Mouse (Mus musculus) midbrain, embryonic 12.5 days (tissue): ENCODE measurements around the gene Pdzd2. TPM values are rescaled to one million over a fixed set of nuclear protein-coding genes. Genes with fewer than 3 reads are reported as not detected.

Experiments used
- ATAC-seq: fragments of 200-750 bp; cut with Nextera tagmentation; 2 replicates; pipeline ENCODE4 v1.8.0; 2017; ENCODE audit warnings: low read depth, moderate TSS enrichment, moderate library complexity; ENCODE audit not compliant: low FRiP score
- H3K27ac ChIP-seq: fragments of 300-500 bp; sonication (generic); replicated peaks from 2 replicates; pipeline ENCODE4 v1.5.1; 2016; ENCODE audit warnings: mild to moderate bottlenecking
- H3K27me3 ChIP-seq: fragments of 300-500 bp; sonication (generic); 2 replicates; pipeline ENCODE4 v1.6.1; 2016; ENCODE audit warnings: mild to moderate bottlenecking
- H3K36me3 ChIP-seq: fragments of 300-500 bp; sonication (generic); 2 replicates; pipeline ENCODE4 v1.6.1; 2016
- H3K4me1 ChIP-seq: fragments of 300-500 bp; sonication (generic); 2 replicates; pipeline ENCODE4 v1.6.1; 2016
- H3K4me2 ChIP-seq: fragments of 300-500 bp; sonication (generic); replicated peaks from 2 replicates; pipeline ENCODE4 v1.6.1; 2016; ENCODE audit warnings: mild to moderate bottlenecking, moderate library complexity
- H3K4me3 ChIP-seq: fragments of 300-500 bp; sonication (generic); 2 replicates; pipeline ENCODE4 v1.5.1; 2016; ENCODE audit warnings: mild to moderate bottlenecking
- H3K9ac ChIP-seq: fragments of 300-500 bp; sonication (generic); replicated peaks from 2 replicates; pipeline ENCODE4 v1.6.1; 2016; ENCODE audit warnings: mild to moderate bottlenecking, moderate library complexity
- H3K9me3 ChIP-seq: fragments of 300-500 bp; sonication (generic); 2 replicates; pipeline ENCODE4 v1.6.1; 2016; ENCODE audit warnings: mild to moderate bottlenecking
- WGBS: fragments of 180-500 bp; shearing (Covaris S2); methylation state at CpG from one replicate; pipeline ENCODE4 v1.1.7; 2016; 5-methylcytosine and 5-hydroxymethylcytosine counted together
- microRNA-seq: library from miRNA; unstranded; fragments of <30 nt; microRNA quantifications from one replicate; pipeline ENCODE4, GENCODE M21; 2017
- polyA plus RNA-seq: library from polyadenylated mRNA; unstranded; fragments of >200 nt; fragmentation: Nextera tagmentation; extraction: Ambion mirVana; gene quantifications from 2 replicates; pipeline ENCODE4 v1.2.1, GENCODE M21; 2016

Pdzd2 gene
- polyA plus RNA-seq, 1 experiment from 2014 or later, result 9.5 TPM

DNA sequence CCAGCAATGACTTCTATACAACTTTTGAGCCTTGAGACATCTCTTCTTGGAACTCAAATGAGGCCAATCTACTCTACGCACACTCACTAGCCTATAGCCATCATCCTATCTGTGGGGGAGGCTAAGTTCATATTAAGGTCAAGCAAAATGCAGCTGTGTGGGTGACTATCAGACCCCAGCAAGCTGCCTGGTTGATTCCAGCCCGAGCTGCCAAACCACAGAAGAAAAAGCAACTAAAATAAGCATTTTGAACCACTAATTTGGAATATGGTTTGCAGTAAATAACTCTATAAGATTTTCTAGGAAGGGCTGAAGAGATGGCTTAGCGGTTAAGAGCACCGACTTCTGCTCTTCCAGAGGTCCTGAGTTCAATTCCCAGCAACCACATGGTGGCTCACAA, 429.0 kb downstream of the Pdzd2 start:
- Histone ChIP-seq H3K27me3 (no peaks in the 10 kb centered on the region), H3K9me3 (no peaks in the 10 kb centered on the region), H3K27ac (no peak overlapping the region), H3K4me1 (no peaks in the 10 kb centered on the region), H3K4me3 (no peak overlapping the region), H3K36me3 (no peaks in the 10 kb centered on the region), H3K4me2 (no peak overlapping the region), H3K9ac (no peak overlapping the region)
- 92% methylated on average over 4 of the region's 4 CpGs for WGBS
- no peak for ATAC-seq

Small RNA genes lying within 50 kb of the gene (microRNA-seq; reads per million reads assigned to microRNA genes)
- gene Gm24135 (not detected), gene Gm24302 (not detected)

Other genes starting within 250 kb of the Pdzd2 start
- 41.1 and 42.2 TPM in 2 replicates for gene 6030458C11Rik, start 84.7 kb upstream of the Pdzd2 start, polyA plus RNA-seq
- 71.3 and 73.2 TPM in 2 replicates for gene Drosha, start 84.9 kb upstream of the Pdzd2 start, polyA plus RNA-seq